32 mouse cellular contexts compared by ENCODE assay signal in genomic region chr17:46942421-46942820, GRCm38 (mm10). TPM values are rescaled to one million over a fixed set of nuclear protein-coding genes. Genes with fewer than 3 reads are reported as not detected.
"Had no signal": no experiment of that assay in that cellular context is flagged by ENCODE, and none has a peak within 500 bp of the region (broad histone marks: within the 10 kb centered on the region; RNA-seq: fewer than 3 reads in every experiment).

No protein-coding gene starts in this region.

- H3K27ac ChIP-seq: embryonic facial prominence, embryonic 10.5 days; embryonic facial prominence, embryonic 12.5 days; embryonic facial prominence, embryonic 13.5 days; embryonic facial prominence, embryonic 15.5 days; forebrain, embryonic 10.5 days; forebrain, embryonic 12.5 days; forebrain, embryonic 13.5 days; forebrain, embryonic 15.5 days; gastrocnemius, adult 2 months; heart, adult 2 months had no signal

- H3K27me3 ChIP-seq: embryonic facial prominence, embryonic 12.5 days; embryonic facial prominence, embryonic 13.5 days; embryonic facial prominence, embryonic 15.5 days; forebrain, embryonic 12.5 days; forebrain, embryonic 13.5 days; forebrain, embryonic 15.5 days had no signal

- DNase-seq: cerebellum, adult 9-11 months; cerebellum, postnatal 10 days; cerebellum, postnatal 14 days; cerebellum, postnatal 25 days; cerebellum, postnatal 36 days; embryo, embryonic 11 days; forebrain, postnatal 0 days; gastrocnemius, adult 2 months; gastrocnemius, postnatal 10 days; gastrocnemius, postnatal 14 days; gastrocnemius, postnatal 25 days; gastrocnemius, postnatal 36 days; heart, adult 11 months; heart, adult 18-20 months; heart, adult 2 months had no signal

- H3K4me3 ChIP-seq: embryonic facial prominence, embryonic 10.5 days; embryonic facial prominence, embryonic 12.5 days; embryonic facial prominence, embryonic 13.5 days; embryonic facial prominence, embryonic 15.5 days; erythroblast, embryonic 14.5 days; forebrain, embryonic 10.5 days; forebrain, embryonic 12.5 days; forebrain, embryonic 13.5 days; forebrain, embryonic 15.5 days; gastrocnemius, adult 2 months; heart, adult 2 months had no signal

- H3K4me1 ChIP-seq: embryonic facial prominence, embryonic 10.5 days; embryonic facial prominence, embryonic 12.5 days; embryonic facial prominence, embryonic 13.5 days; embryonic facial prominence, embryonic 15.5 days; forebrain, embryonic 10.5 days; forebrain, embryonic 12.5 days; forebrain, embryonic 13.5 days; forebrain, embryonic 15.5 days had no signal

RNA-seq across cellular contexts. Expression of gene Prph2, which starts 32.2 kb away (rescaled TPM):
- polyA plus RNA-seq: cortical plate, adult 2 months; embryonic facial prominence, embryonic 10.5 days; embryonic facial prominence, embryonic 11.5 days; embryonic facial prominence, embryonic 13.5 days; embryonic facial prominence, embryonic 14.5 days; embryonic facial prominence, embryonic 15.5 days; erythroblast, embryonic 14.5 days; forebrain, embryonic 10.5 days; forebrain, embryonic 11.5 days; forebrain, embryonic 12.5 days; forebrain, embryonic 13.5 days; forebrain, embryonic 14.5 days; forebrain, embryonic 15.5 days; forebrain, embryonic 16.5 days; forebrain, postnatal 0 days; frontal cortex, adult 2 months; gonadal fat pad, adult 2 months; heart, adult 2 months had no signal
